Mouse (Mus musculus) telencephalon, adult 2 months (tissue): ENCODE data around the gene Nptn.

ENCODE experiments used
- DNase-seq: peaks from one replicate; pipeline ENCODE4 v3.0.0-alpha.2; 2011; ENCODE audit warnings: low read depth, low spot score

Nptn gene

GRCm38 (mm10) chr9:58581958-58582540 is at the start of gene Nptn:
Nptn (plus strand) TSS chr9:58582240.
- peak; percentile 98 for DNase-seq

GRCm38 (mm10) chr9:58533322-58533721 is 48.7 kb upstream of the Nptn start:
- no peak for DNase-seq

- no peak for DNase-seq
These were observed 47.3 kb upstream of the Nptn start for GRCm38 (mm10) chr9:58534766-58535165.

GRCm38 (mm10) chr9:58535447-58536134 is 46.4 kb upstream of the Nptn start:
- DNase-seq: no peak

- DNase-seq: no peak
These were observed 44.3 kb upstream of the Nptn start for GRCm38 (mm10) chr9:58537774-58538173.

- no peak for DNase-seq
These were observed 42.2 kb upstream of the Nptn start for GRCm38 (mm10) chr9:58539886-58540285.

- DNase-seq: peak; percentile 67
These were observed 40.1 kb upstream of the Nptn start for GRCm38 (mm10) chr9:58541895-58542338.

- peak; percentile 71 for DNase-seq
These were observed 37.1 kb upstream of the Nptn start for GRCm38 (mm10) chr9:58544879-58545324.

- DNase-seq: no peak
These were observed 36.6 kb upstream of the Nptn start for GRCm38 (mm10) chr9:58545428-58545827.

- DNase-seq: peak; percentile 77
These were observed 35.2 kb upstream of the Nptn start for GRCm38 (mm10) chr9:58546630-58547360.

GRCm38 (mm10) chr9:58548897-58549296 is 33.1 kb upstream of the Nptn start:
- no peak for DNase-seq

GRCm38 (mm10) chr9:58549694-58550093 is 32.3 kb upstream of the Nptn start:
- no peak for DNase-seq

GRCm38 (mm10) chr9:58550928-58551327 is 31.1 kb upstream of the Nptn start:
- DNase-seq: no peak

- DNase-seq: no peak
These were observed 30.0 kb upstream of the Nptn start for GRCm38 (mm10) chr9:58552083-58552482.

- no peak for DNase-seq
These were observed 27.8 kb upstream of the Nptn start for GRCm38 (mm10) chr9:58554056-58554907.

GRCm38 (mm10) chr9:58554908-58555684 is 26.9 kb upstream of the Nptn start, which contains the start of gene Cd276:
Cd276 (minus strand) TSS chr9:58555437.
- peak; percentile 88 for DNase-seq

- DNase-seq: no peak
These were observed 26.2 kb upstream of the Nptn start for GRCm38 (mm10) chr9:58555685-58556414.

- no peak for DNase-seq
These were observed 25.4 kb upstream of the Nptn start for GRCm38 (mm10) chr9:58556627-58557026.

GRCm38 (mm10) chr9:58557457-58558455 is 24.3 kb upstream of the Nptn start:
- DNase-seq: no peak
